Mouse (Mus musculus) limb, embryonic 14.5 days (tissue): ENCODE measurements around the gene S100a5. TPM values are rescaled to one million over a fixed set of nuclear protein-coding genes. Genes with fewer than 3 reads are reported as not detected.

Experiments
- ATAC-seq: fragments of 200-750 bp; cut with Nextera tagmentation; 2 replicates; pipeline ENCODE4 v1.8.0; 2017; ENCODE audit warnings: low read depth, moderate number of reproducible peaks, moderate TSS enrichment; ENCODE audit not compliant: low FRiP score
- DNase-seq: peaks from one replicate; pipeline ENCODE4 v3.0.0-alpha.2; 2015; ENCODE audit warnings: low spot score
- H3K27ac ChIP-seq: fragments of 300-500 bp; sonication (generic); replicated peaks from 2 replicates; pipeline ENCODE4 v1.5.1; 2014; ENCODE audit warnings: low read depth, mild to moderate bottlenecking, low read length, moderate library complexity, mixed read lengths
- H3K27me3 ChIP-seq: fragments of 300-500 bp; sonication (generic); 2 replicates; pipeline ENCODE4 v1.6.1; 2014; ENCODE audit warnings: low read length, mixed read lengths; ENCODE audit not compliant: control insufficient read depth, insufficient read depth
- H3K36me3 ChIP-seq: fragments of 300-500 bp; sonication (generic); 2 replicates; pipeline ENCODE4 v1.6.1; 2014; ENCODE audit warnings: mild to moderate bottlenecking, low read length, moderate library complexity, mixed read lengths; ENCODE audit not compliant: control insufficient read depth, insufficient read depth
- H3K4me1 ChIP-seq: fragments of 300-500 bp; sonication (generic); 2 replicates; pipeline ENCODE4 v1.6.1; 2014; ENCODE audit warnings: antibody characterized with exemption, low read length, mixed read lengths; ENCODE audit not compliant: control insufficient read depth, insufficient read depth
- H3K4me2 ChIP-seq: fragments of 300-500 bp; sonication (generic); replicated peaks from 2 replicates; pipeline ENCODE4 v1.6.1; 2014; ENCODE audit warnings: low read depth, mild to moderate bottlenecking, low read length, moderate library complexity; ENCODE audit not compliant: severe bottlenecking
- H3K4me3 ChIP-seq: fragments of 300-500 bp; sonication (generic); replicated peaks from 2 replicates; pipeline ENCODE4 v1.5.1; 2014; ENCODE audit warnings: low read length
- H3K9ac ChIP-seq: fragments of 300-500 bp; sonication (generic); 2 replicates; pipeline ENCODE4 v1.6.1; 2014; ENCODE audit warnings: mild to moderate bottlenecking, low read depth, low read length, moderate library complexity; ENCODE audit not compliant: severe bottlenecking
- H3K9me3 ChIP-seq: fragments of 300-500 bp; sonication (generic); 2 replicates; pipeline ENCODE4 v1.6.1; 2016; ENCODE audit warnings: low read length; ENCODE audit not compliant: control insufficient read depth
- POLR2A ChIP-seq: fragments of 200-500 bp; IDR thresholded peaks from 2 replicates; pipeline ENCODE4 v1.8.0; 2012; ENCODE audit warnings: inconsistent platforms, mild to moderate bottlenecking, moderate library complexity, borderline replicate concordance; ENCODE audit not compliant: insufficient read depth, insufficient read length; ENCODE audit errors: extremely low read depth
- WGBS: fragments of 180-500 bp; shearing (Covaris S2); extraction: QIAGEN DNeasy Blood & Tissue Kit; methylation state at CpG from one replicate; pipeline ENCODE4 v1.1.7; 2014; 5-methylcytosine and 5-hydroxymethylcytosine counted together
- polyA plus RNA-seq, 2 experiments: library from polyadenylated mRNA; depleted of rRNA in 1 of 2; stranded (reverse) in 1 of 2; unstranded in 1 of 2; fragments of >200 nt; fragmentation: Nextera tagmentation in 1 of 2; extraction: Ambion mirVana in 1 of 2; gene quantifications; 2 replicates each; pipeline versions ENCODE4 v1.2.1 to v1.2.3; 2012 to 2014

Gene S100a5
- polyA plus RNA-seq, 2 experiments = not detected

- Histone ChIP-seq H3K36me3 (no peaks in the 10 kb centered on the region), H3K4me2 (no peak overlapping the region), H3K27ac (no peak overlapping the region), H3K4me1 (peaks cover 12% of the 10 kb centered on the region; the same call in 1 of the 2 replicates), H3K27me3 (no peaks in the 10 kb centered on the region), H3K9ac (no peak overlapping the region), H3K4me3 (no peak overlapping the region), H3K9me3 (no peaks in the 10 kb centered on the region)
- TF ChIP-seq POLR2A = no peak
- DNase-seq = no peak
- WGBS = 78% methylated on average over 5 of the region's 5 CpGs
- ATAC-seq = no peak
Measured at GRCm38 (mm10) chr3:90625496-90625895, 17.2 kb downstream of the S100a5 start.

DNA sequence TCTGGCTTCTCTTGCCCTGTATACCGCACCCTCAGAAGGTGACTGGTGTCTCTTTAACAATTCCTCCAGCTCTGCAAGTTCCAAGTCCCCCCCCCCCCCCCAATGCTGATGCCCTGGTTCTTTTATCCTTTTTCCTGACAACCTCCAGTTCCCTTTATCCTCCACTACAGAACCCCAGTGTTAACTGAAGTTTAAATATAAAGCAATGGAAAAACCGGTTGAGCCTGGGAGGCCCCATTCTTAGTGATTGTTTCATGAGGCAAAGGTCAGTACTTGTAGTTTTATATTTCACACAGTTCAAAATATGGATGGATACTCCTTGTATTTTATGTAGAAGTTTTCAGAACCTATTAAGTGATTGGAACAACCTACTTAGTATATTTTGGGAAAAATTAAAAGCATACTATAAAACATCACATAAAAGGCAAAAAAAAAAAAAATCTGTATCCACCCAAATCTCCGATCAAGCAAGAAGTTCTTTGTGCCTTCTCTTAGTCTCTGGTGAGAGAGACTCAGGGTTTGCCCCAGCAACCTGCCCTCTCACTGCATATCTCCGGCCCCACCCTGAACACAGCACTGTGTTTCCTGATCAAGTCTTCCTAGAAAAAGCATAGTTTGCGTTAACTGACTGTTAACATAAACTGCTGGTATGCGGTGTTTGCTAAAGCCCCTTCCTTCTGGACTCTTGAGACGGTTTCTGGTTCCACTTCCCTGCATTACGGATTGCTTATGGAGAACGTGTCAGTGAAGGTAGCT lies 18.1 kb downstream of the S100a5 start:
- no peaks in the 10 kb centered on the region for H3K9me3 ChIP-seq
- ATAC-seq (no peak), DNase-seq (no peak)
- H3K4me2 ChIP-seq = no peak overlapping the region
- no peak for TF ChIP-seq POLR2A
- WGBS = 78% methylated on average over 9 of the region's 9 CpGs
- no peak overlapping the region for H3K27ac ChIP-seq
- no peak overlapping the region for H3K9ac ChIP-seq
- H3K4me1 ChIP-seq = peaks cover 12% of the 10 kb centered on the region; the same call in 1 of the 2 replicates
- no peaks in the 10 kb centered on the region for H3K36me3 ChIP-seq
- H3K4me3 ChIP-seq = no peak overlapping the region
- H3K27me3 ChIP-seq = no peaks in the 10 kb centered on the region

- 91% methylated on average over 5 of the region's 5 CpGs for WGBS
- peaks cover 12% of the 10 kb centered on the region; the same call in 1 of the 2 replicates for H3K4me1 ChIP-seq
- no peaks in the 10 kb centered on the region for H3K36me3 ChIP-seq
- H3K27ac ChIP-seq = no peak overlapping the region
- H3K4me3 ChIP-seq = no peak overlapping the region
- no peak for TF ChIP-seq POLR2A
- no peaks in the 10 kb centered on the region for H3K9me3 ChIP-seq
- H3K27me3 ChIP-seq = no peaks in the 10 kb centered on the region
- ATAC-seq = no peak
- no peak for DNase-seq
- H3K9ac ChIP-seq = no peak overlapping the region
- H3K4me2 ChIP-seq = no peak overlapping the region
Measured at GRCm38 (mm10) chr3:90627366-90627765, 19.0 kb downstream of the S100a5 start.

DNA sequence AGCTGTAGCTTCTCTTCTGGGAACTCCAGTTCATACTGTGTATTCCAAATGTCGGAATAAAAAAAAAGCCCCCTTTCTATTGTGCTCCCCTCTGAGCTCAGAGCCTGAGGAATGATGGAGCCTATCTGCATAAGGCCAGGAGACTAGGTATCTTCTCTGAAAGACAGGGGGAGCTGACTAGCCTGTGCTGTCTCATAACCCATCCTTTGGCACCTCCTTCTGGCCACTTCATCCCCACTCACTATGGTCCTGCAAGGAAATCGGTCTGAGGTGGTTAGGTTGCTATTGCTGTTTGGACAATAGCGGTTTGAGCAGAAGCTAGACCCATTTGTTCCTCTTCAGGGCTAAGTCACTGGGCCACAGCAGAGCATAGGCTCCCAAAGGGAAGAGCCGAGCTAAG lies 19.5 kb downstream of the S100a5 start:
- no peak for ATAC-seq
- Histone ChIP-seq H3K4me2 (no peak overlapping the region), H3K9me3 (no peaks in the 10 kb centered on the region), H3K27ac (no peak overlapping the region), H3K9ac (no peak overlapping the region), H3K27me3 (no peaks in the 10 kb centered on the region), H3K4me1 (peaks cover 12% of the 10 kb centered on the region; the same call in 1 of the 2 replicates), H3K4me3 (no peak overlapping the region), H3K36me3 (no peaks in the 10 kb centered on the region)
- no peak for DNase-seq
- no peak for TF ChIP-seq POLR2A
- 67% methylated on average over 4 of the region's 4 CpGs for WGBS

DNA sequence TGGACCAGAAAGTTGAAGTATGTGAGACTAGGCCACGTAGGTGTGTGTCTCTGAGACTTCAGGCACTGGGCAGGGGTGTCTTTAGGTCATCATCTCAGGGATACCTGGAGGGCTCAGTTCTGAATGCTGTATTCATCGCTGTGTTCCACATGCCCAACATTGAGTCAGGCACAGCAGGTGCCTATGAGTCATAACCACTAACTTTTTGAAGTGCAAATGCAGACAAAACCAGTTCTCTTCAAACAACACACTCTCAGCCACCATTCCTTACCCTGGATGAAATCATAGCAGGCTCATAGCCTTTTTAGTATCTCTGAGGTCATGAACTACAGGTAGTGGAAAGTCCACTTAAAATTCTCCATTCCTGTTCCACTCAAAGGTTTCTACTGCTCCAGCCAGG lies 21.0 kb downstream of the S100a5 start:
- Histone ChIP-seq H3K9me3 (no peaks in the 10 kb centered on the region), H3K27ac (no peak overlapping the region), H3K9ac (no peak overlapping the region), H3K4me2 (no peak overlapping the region), H3K36me3 (no peaks in the 10 kb centered on the region), H3K4me1 (0 out of 2 replicates have a peak, but pooled peaks cover under 1% of the 10 kb centered on the region), H3K27me3 (no peaks in the 10 kb centered on the region), H3K4me3 (no peak overlapping the region)
- TF ChIP-seq POLR2A = no peak
- no peak for DNase-seq
- WGBS = 84% methylated on average over 2 of the region's 2 CpGs
- no peak for ATAC-seq
